Mouse (Mus musculus): Measurements from ENCODE around the gene Ecm1. TPM values are rescaled to one million over a fixed set of nuclear protein-coding genes. Genes with fewer than 3 reads are reported as not detected.
A peak's percentile ranks its signal among the peaks of the same experiment; 100 is the strongest.
"Not testable (repeated sequence)": the region's sequence is repeated elsewhere in the genome, so short reads cannot be mapped to it uniquely, and the experiment has no call there.

The Ecm1 gene
- polyA plus RNA-seq, 1 experiment from 2014 or later: 9.7 TPM

GRCm38 (mm10) chr3:95695796-95696195, 43.6 kb downstream of the Ecm1 start:
- no peak overlapping the region for H3K4me3 ChIP-seq
- peaks cover 49% of the 10 kb centered on the region for H3K4me1 ChIP-seq
- peak; percentile 63 for DNase-seq (ENCODE audit: low spot score)
- peak overlapping the region; percentile 74 for H3K27ac ChIP-seq (replicated peaks)
- 34% methylated on average over 3 of the region's 3 CpGs for WGBS
- no peaks in the 10 kb centered on the region for H3K9me3 ChIP-seq
- no peaks in the 10 kb centered on the region for H3K27me3 ChIP-seq (replicated peaks; ENCODE audit: low read depth, poor library complexity, severe bottlenecking)
- H3K36me3 ChIP-seq (replicated peaks): peaks cover 6% of the 10 kb centered on the region; the same call in 1 of the 2 replicates

GRCm38 (mm10) chr3:95694808-95695703, 44.3 kb downstream of the Ecm1 start:
- no peaks in the 10 kb centered on the region for H3K27me3 ChIP-seq (replicated peaks; ENCODE audit: low read depth, poor library complexity, severe bottlenecking)
- peak overlapping the region; percentile 74 for H3K27ac ChIP-seq (replicated peaks)
- H3K4me1 ChIP-seq: peaks cover 47% of the 10 kb centered on the region
- H3K36me3 ChIP-seq (replicated peaks): peaks cover 6% of the 10 kb centered on the region; the same call in 1 of the 2 replicates
- H3K4me3 ChIP-seq: no peak overlapping the region
- DNase-seq (ENCODE audit: low spot score): no peak
- 84% methylated on average over 11 of the region's 11 CpGs for WGBS
- H3K9me3 ChIP-seq: no peaks in the 10 kb centered on the region

- 51% methylated on average over 11 of the region's 11 CpGs for WGBS
- Histone ChIP-seq H3K4me3 (no peak overlapping the region), H3K27me3 (replicated peaks; ENCODE audit: low read depth, poor library complexity, severe bottlenecking) (peaks cover under 1% of the 10 kb centered on the region; the same call in 1 of the 2 replicates), H3K36me3 (replicated peaks) (peaks cover 6% of the 10 kb centered on the region; the same call in 1 of the 2 replicates), H3K27ac (replicated peaks) (0 out of 2 replicates have a peak overlapping the region, but pooled peaks have one; percentile 12), H3K4me1 (peaks cover 54% of the 10 kb centered on the region), H3K9me3 (no peaks in the 10 kb centered on the region)
- DNase-seq (ENCODE audit: low spot score): no peak
These were observed 45.3 kb downstream of the Ecm1 start for GRCm38 (mm10) chr3:95693821-95694807.

- Histone ChIP-seq H3K27me3 (replicated peaks; ENCODE audit: low read depth, poor library complexity, severe bottlenecking) (peaks cover 12% of the 10 kb centered on the region), H3K36me3 (replicated peaks) (peaks cover 6% of the 10 kb centered on the region; the same call in 1 of the 2 replicates), H3K4me1 (peaks cover 67% of the 10 kb centered on the region), H3K27ac (replicated peaks) (no peak overlapping the region), H3K4me3 (no peak overlapping the region), H3K9me3 (no peaks in the 10 kb centered on the region)
- 79% methylated on average over 6 of the region's 6 CpGs for WGBS
- DNase-seq (ENCODE audit: low spot score): no peak
These were observed 46.7 kb downstream of the Ecm1 start for GRCm38 (mm10) chr3:95692677-95693076.

GRCm38 (mm10) chr3:95690552-95690951, 48.8 kb downstream of the Ecm1 start:
- H3K4me1 ChIP-seq: peaks cover 65% of the 10 kb centered on the region
- not testable (repeated sequence) for H3K36me3 ChIP-seq (replicated peaks); H3K4me3 ChIP-seq; H3K9me3 ChIP-seq; H3K27ac ChIP-seq (replicated peaks); DNase-seq (ENCODE audit: low spot score)
- H3K27me3 ChIP-seq (replicated peaks; ENCODE audit: low read depth, poor library complexity, severe bottlenecking): peaks cover 21% of the 10 kb centered on the region
- WGBS: 94% methylated on average over 2 of the region's 2 CpGs

GRCm38 (mm10) chr3:95689940-95690339, 49.4 kb downstream of the Ecm1 start:
- Histone ChIP-seq H3K9me3 (no peaks in the 10 kb centered on the region), H3K4me1 (peaks cover 66% of the 10 kb centered on the region), H3K36me3 (replicated peaks) (peaks cover 6% of the 10 kb centered on the region; the same call in 1 of the 2 replicates), H3K27me3 (replicated peaks; ENCODE audit: low read depth, poor library complexity, severe bottlenecking) (peaks cover 21% of the 10 kb centered on the region), H3K27ac (replicated peaks) (no peak overlapping the region), H3K4me3 (0 out of 2 replicates have a peak overlapping the region, but pooled peaks have one; percentile 23)
- no peak for DNase-seq (ENCODE audit: low spot score)
- WGBS: 38% methylated on average over 2 of the region's 2 CpGs

GRCm38 (mm10) chr3:95689171-95689915, 50.0 kb downstream of the Ecm1 start:
- DNase-seq (ENCODE audit: low spot score): peak; percentile 42
- Histone ChIP-seq H3K36me3 (replicated peaks) (peaks cover 6% of the 10 kb centered on the region; the same call in 1 of the 2 replicates), H3K4me1 (peaks cover 70% of the 10 kb centered on the region), H3K9me3 (no peaks in the 10 kb centered on the region), H3K27me3 (replicated peaks; ENCODE audit: low read depth, poor library complexity, severe bottlenecking) (peaks cover 21% of the 10 kb centered on the region), H3K4me3 (0 out of 2 replicates have a peak overlapping the region, but pooled peaks have one; percentile 23), H3K27ac (replicated peaks) (no peak overlapping the region)
- WGBS: 28% methylated on average over 11 of the region's 11 CpGs

- Histone ChIP-seq H3K36me3 (replicated peaks) (peaks cover 6% of the 10 kb centered on the region; the same call in 1 of the 2 replicates), H3K27ac (replicated peaks) (peak within 1 kb of the TSS; percentile 81), H3K4me1 (peaks cover 74% of the 10 kb centered on the region), H3K27me3 (replicated peaks; ENCODE audit: low read depth, poor library complexity, severe bottlenecking) (peaks cover 21% of the 10 kb centered on the region), H3K9me3 (no peaks in the 10 kb centered on the region), H3K4me3 (peak within 1 kb of the TSS; percentile 62)
- WGBS: 5% methylated on average over 50 of the region's 50 CpGs
- peak; percentile 77 for DNase-seq (ENCODE audit: low spot score)
These were observed 51.6 kb downstream of the Ecm1 start, which contains the start of gene Adamtsl4 for GRCm38 (mm10) chr3:95687524-95688421. TSS of gene Adamtsl4 (minus strand) at chr3:95687917.

GRCm38 (mm10) chr3:95687168-95687523, 52.2 kb downstream of the Ecm1 start:
- peak overlapping the region; percentile 62 for H3K4me3 ChIP-seq
- peaks cover 6% of the 10 kb centered on the region; the same call in 1 of the 2 replicates for H3K36me3 ChIP-seq (replicated peaks)
- WGBS: 7% methylated on average over 4 of the region's 4 CpGs
- peak overlapping the region; percentile 81; the same call in 1 of the 2 replicates for H3K27ac ChIP-seq (replicated peaks)
- peaks cover 76% of the 10 kb centered on the region for H3K4me1 ChIP-seq
- no peak for DNase-seq (ENCODE audit: low spot score)
- peaks cover 21% of the 10 kb centered on the region for H3K27me3 ChIP-seq (replicated peaks; ENCODE audit: low read depth, poor library complexity, severe bottlenecking)
- no peaks in the 10 kb centered on the region for H3K9me3 ChIP-seq

- peaks cover 21% of the 10 kb centered on the region for H3K27me3 ChIP-seq (replicated peaks; ENCODE audit: low read depth, poor library complexity, severe bottlenecking)
- no peak for DNase-seq (ENCODE audit: low spot score)
- no peak overlapping the region; the same call in 1 of the 2 replicates for H3K27ac ChIP-seq (replicated peaks)
- no peaks in the 10 kb centered on the region for H3K9me3 ChIP-seq
- 36% methylated on average over 10 of the region's 10 CpGs for WGBS
- H3K4me3 ChIP-seq: peak overlapping the region; percentile 62
- H3K36me3 ChIP-seq (replicated peaks): peaks cover 6% of the 10 kb centered on the region; the same call in 1 of the 2 replicates
- H3K4me1 ChIP-seq: peaks cover 81% of the 10 kb centered on the region
These were observed 52.7 kb downstream of the Ecm1 start for GRCm38 (mm10) chr3:95686492-95687167.

All from embryonic facial prominence, embryonic 10.5 days (tissue).